Mouse (Mus musculus) forebrain, embryonic 11.5 days (tissue): ENCODE data around the gene Mapk14. TPM values are rescaled to one million over a fixed set of nuclear protein-coding genes. Genes with fewer than 3 reads are reported as not detected.

Experiments
- polyA plus RNA-seq: library from polyadenylated mRNA; unstranded; fragments of >200 nt; fragmentation: Nextera tagmentation; extraction: Ambion mirVana; gene quantifications from 2 replicates; pipeline ENCODE4 v1.2.1, GENCODE M21; 2014

Mapk14 gene
- polyA plus RNA-seq, 1 experiment from 2014 or later, result 51.7 TPM

Other genes with a start within 250 kb of the Mapk14 start
- gene Fkbp5, start 173.8 kb upstream of the Mapk14 start, polyA plus RNA-seq, result 11.4 and 11.5 TPM in 2 replicates
- gene Armc12, start 160.5 kb upstream of the Mapk14 start, polyA plus RNA-seq, result not detected in 2 replicates
- not detected in 2 replicates for gene Clpsl2, start 141.9 kb upstream of the Mapk14 start, polyA plus RNA-seq
- not detected in 2 replicates for gene Clps, start 130.6 kb upstream of the Mapk14 start, polyA plus RNA-seq
- 0.84 and 1.5 TPM in 2 replicates for gene Lhfpl5, start 115.7 kb upstream of the Mapk14 start, polyA plus RNA-seq
- 135 and 141 TPM in 2 replicates for gene Srpk1, start 68.6 kb upstream of the Mapk14 start, polyA plus RNA-seq
- gene Slc26a8, start 1.1 kb upstream of the Mapk14 start, polyA plus RNA-seq, result 0.49 and 1.0 TPM in 2 replicates
- 2.9 and 3.0 TPM in 2 replicates for gene AC170998.1, start 34.8 kb downstream of the Mapk14 start, polyA plus RNA-seq
- 2.3 and 2.7 TPM in 2 replicates for gene Mapk13, start 78.0 kb downstream of the Mapk14 start, polyA plus RNA-seq
- gene Brpf3, start 109.8 kb downstream of the Mapk14 start, polyA plus RNA-seq, result 13.1 and 17.3 TPM in 2 replicates
- not detected in 2 replicates for gene Pnpla1, start 167.1 kb downstream of the Mapk14 start, polyA plus RNA-seq
- gene 4930539E08Rik, start 224.0 kb downstream of the Mapk14 start, polyA plus RNA-seq, result 0.16 and 0.19 TPM in 2 replicates